Mouse (Mus musculus): ENCODE data around the gene Ptpn23.
"Not testable (repeated sequence)": the region's sequence is repeated elsewhere in the genome, so short reads cannot be mapped to it uniquely, and the experiment has no call there.

The Ptpn23 gene

GRCm38 (mm10) chr9:110408099-110408773, at the start of gene Ptpn23:
Ptpn23 (minus strand) TSS chr9:110408213.
- peak; percentile 96 for DNase-seq (ENCODE audit: extremely low read depth, insufficient read length, low spot score)

GRCm38 (mm10) chr9:110452523-110452922, 44.5 kb upstream of the Ptpn23 start:
- no peak for DNase-seq (ENCODE audit: extremely low read depth, insufficient read length, low spot score)

GRCm38 (mm10) chr9:110448857-110449617, 41.0 kb upstream of the Ptpn23 start:
- peak; percentile 39 for DNase-seq (ENCODE audit: extremely low read depth, insufficient read length, low spot score)

- no peak for DNase-seq (ENCODE audit: extremely low read depth, insufficient read length, low spot score)
Observed at GRCm38 (mm10) chr9:110448356-110448755, 40.3 kb upstream of the Ptpn23 start.

GRCm38 (mm10) chr9:110440559-110440958, 32.5 kb upstream of the Ptpn23 start:
- no peak for DNase-seq (ENCODE audit: extremely low read depth, insufficient read length, low spot score)

GRCm38 (mm10) chr9:110440049-110440448, 32.0 kb upstream of the Ptpn23 start:
- no peak for DNase-seq (ENCODE audit: extremely low read depth, insufficient read length, low spot score)

DNA sequence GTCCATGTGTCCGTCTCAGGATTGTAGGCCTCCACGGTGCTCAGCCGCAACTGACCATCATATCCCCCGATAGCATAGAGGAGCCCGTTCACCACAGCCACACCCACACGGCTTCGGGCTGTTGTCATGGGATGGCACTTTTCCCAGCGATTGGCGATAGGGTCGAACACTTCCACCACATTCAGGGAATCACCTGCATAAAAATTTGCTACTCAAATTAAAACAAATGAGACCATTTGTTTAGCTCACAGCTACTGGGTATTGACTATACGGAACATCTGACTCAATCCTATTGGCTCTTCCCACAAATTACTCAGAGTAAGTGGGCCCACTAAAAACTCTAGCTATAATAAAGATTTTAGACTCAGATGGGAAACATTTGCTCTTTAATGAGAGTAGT, 28.0 kb upstream of the Ptpn23 start:
- no peak for DNase-seq (ENCODE audit: extremely low read depth, insufficient read length, low spot score)

DNA sequence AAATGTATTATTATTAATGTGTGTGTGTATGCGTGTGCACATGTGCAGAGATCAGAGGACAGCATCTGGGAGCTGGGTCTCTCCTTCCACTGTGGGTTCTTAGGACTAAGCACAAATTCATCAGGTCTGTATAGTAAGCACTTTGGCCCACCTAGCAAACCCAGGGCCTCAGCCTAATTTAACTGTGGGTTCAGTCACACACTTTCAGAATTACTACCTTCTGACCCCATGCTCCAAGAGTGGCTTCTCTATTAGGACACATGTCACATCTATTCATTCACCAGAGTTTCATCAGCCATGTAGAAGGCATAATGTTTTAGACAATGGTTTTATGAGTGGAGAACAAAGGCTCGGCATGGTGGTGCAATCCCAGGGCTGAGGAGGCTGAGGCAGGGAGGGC, 25.0 kb upstream of the Ptpn23 start:
- DNase-seq (ENCODE audit: extremely low read depth, insufficient read length, low spot score) = no peak

DNA sequence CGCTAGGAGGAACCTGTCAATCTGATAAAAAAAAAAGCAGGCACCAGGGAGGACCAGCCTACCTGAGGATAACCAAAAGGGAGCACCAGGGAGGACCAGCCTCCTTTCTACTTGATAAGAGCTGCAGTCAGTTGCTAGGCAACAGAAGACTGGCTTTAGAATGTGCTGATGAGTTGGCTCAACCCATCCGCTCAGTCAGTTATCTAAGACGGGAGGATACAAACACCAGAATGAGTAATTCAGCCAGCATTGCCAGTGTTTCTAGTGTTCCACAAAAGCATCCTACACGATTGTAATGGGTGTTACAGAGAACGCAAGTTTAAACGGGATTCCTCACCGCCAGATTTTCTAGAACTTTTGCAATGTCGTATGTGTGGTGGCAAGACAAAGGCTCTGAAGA, 23.2 kb upstream of the Ptpn23 start:
- DNase-seq (ENCODE audit: extremely low read depth, insufficient read length, low spot score) = no peak

DNA sequence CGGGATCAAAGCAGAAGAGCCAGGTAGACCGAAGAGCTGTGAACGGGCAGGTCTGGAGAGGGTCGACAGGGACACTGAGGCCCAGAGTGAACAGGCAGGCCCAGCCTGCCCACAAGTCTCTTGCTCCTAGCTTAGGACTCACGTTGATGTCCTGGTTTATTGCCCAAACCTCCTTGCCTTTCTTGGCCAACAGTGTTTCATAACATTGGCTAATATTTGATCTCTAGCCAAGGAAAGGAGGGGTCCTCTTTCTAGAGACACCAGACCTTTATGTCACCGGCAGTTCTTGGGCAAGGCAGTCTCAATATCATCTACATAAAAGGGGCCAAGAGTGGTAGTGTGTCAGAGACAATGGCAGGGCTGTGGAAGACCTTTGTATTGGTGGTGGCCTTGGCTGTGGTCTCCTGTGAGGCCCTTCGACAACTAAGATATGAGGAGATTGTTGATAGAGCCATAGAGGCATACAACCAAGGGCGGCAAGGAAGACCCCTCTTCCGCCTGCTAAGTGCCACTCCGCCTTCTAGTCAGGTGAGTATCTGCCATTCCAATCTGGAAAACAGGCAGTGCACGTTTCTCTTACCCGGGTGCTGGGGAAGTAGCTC, 11.6 kb upstream of the Ptpn23 start, which contains the start of gene Ngp:
Gene Ngp (plus strand): TSS at position 237 of the 602 bp plus-strand sequence.
- no peak for DNase-seq (ENCODE audit: extremely low read depth, insufficient read length, low spot score)

DNA sequence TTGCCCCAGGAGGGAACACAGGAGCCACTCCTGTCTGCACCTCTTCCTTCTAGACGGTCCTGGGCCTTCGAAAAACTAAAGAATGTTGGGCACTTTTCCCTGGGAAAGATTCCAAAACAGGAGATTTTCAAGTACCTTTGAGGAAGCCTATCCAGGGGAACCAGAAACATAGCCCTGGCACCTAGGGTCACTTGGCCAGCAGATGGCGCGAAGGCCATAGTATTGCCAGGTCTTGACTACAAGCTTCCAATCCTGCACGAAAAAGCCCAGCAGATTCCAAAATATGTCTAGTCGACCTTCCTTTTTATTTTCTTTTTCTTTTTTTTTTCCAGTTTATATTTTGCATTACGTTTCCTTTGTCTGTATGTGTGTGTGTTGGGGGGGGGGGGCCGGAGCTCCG, 5.8 kb upstream of the Ptpn23 start:
- DNase-seq (ENCODE audit: extremely low read depth, insufficient read length, low spot score) = no peak

DNA sequence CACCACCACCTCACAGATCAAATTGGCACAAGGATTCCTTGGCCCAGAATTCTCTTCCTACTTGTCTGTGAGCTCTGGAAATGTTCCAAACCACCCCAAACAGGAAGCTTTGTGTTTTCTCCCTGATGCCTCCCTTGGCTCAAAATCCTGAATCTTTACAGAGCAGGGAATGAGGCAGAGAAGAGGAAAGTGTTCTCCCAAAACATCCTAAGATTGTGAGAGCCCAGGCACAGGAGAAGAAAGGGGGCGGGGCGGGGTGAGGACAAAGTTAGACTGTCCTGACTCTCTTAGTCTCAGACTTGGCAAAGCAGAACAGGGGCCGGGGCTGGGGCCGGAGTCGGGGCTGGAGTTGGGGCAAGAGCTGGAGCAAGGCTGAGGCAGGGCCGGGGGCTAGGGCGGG, 4.9 kb upstream of the Ptpn23 start:
- DNase-seq (ENCODE audit: extremely low read depth, insufficient read length, low spot score) = no peak

DNA sequence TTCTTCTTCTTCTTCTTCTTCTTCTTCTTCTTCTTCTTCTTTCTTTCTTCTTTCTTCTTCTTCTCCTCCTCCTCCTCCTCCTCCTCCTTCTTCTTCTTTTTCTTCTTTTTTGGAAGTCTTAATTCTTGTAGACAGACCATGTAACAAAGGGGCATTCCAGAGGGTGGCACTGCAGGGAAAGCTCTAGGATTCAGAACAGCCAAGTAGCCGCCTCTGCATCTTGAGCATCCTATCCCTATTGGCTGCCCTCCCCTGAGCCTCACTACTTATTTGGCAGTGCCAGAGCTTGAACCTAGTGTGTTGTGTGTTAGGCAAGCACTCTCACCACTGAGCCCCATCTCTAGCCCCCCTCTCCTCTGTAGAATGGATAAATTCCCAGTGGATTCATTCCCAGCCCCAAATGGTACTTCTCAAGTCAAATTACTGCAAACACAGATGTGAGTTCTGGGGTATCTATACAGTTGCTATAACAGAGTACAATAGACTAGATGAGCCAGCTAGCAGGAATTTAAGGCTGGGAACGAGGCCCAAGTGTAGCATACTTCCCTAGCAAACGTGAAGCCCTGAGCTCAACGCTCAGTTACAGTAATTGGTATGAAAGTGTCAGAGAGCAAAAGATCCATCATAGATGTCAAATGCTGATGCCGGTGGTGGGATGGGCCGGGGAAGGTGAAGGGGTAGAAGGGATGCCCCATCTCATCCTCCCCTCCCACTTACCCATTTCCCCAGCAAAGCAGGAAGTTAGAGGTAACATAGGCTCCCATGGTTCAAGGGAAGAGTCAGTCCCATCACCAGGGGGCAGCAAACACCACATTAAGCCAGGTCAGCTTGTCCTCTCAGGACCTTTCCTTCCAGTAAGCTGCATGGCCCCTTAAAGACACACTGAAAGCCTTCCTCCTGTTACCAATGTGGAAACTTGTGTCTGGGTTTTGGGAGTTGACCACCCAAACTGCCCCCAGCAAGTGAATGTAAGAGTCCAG, 3.2 kb upstream of the Ptpn23 start:
- DNase-seq (ENCODE audit: extremely low read depth, insufficient read length, low spot score) = peak; percentile 58

- DNase-seq (ENCODE audit: extremely low read depth, insufficient read length, low spot score) = peak; percentile 53
Observed at GRCm38 (mm10) chr9:110407311-110408098, 508 bp downstream of the Ptpn23 start.

GRCm38 (mm10) chr9:110403240-110403639, 4.8 kb downstream of the Ptpn23 start:
- DNase-seq (ENCODE audit: extremely low read depth, insufficient read length, low spot score) = not testable (repeated sequence)

DNA sequence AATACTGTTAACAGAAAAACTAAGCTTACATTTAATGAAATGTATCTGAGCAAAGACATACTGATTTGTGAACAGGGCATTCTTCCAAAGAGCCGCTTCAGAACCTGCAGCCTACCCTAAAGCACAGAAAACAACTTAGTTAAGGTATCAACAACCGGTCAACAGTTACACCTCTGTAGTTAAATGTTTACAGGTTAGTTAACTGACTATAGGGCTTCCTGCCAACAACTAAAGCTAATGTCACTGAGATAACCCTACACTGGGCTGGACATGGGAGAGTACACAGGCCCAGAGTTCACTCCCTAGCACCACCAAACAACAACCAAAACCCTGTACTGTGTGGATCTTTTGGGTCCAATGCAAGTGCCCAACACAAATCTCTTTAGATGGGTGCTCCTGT, 5.3 kb downstream of the Ptpn23 start:
- DNase-seq (ENCODE audit: extremely low read depth, insufficient read length, low spot score) = no peak

DNA sequence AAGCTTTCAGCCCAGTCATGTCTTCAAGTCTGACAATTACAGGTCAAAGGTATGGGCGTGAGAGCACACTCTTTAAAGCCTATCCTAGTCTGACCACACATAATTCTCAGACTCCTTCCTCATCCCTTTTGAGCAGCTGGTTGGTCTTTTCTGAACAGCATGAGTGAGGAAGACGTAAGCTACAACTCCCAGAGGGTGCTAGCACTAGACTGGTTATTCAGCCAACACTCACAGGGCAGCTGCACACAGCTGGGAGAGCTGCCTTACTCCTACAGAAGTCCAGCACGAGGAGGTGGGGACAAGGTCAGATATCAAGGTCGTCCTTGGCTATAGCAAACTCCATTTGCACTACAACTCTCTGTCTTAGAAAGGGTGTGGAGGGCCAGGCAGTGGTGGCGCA, 7.4 kb downstream of the Ptpn23 start:
- no peak for DNase-seq (ENCODE audit: extremely low read depth, insufficient read length, low spot score)

DNA sequence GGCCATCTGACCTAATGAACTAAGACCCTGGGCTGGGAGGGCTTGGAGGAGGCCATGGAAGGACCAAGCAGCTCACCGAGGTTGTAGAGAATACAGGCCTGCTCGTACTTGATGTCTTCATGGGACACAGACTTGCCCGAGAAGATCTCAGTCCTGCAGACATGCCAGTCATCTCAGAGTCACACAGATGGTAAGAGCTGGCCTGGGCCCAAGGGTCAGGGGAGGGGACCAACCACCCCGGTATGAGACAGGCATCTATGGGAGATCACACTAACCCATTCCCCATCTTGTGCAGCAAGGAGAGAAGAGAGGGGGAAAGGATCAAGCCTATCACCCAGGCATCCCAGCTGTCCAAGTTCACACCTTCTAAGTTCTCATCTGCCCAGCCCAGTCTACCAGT, 14.7 kb downstream of the Ptpn23 start:
- DNase-seq (ENCODE audit: extremely low read depth, insufficient read length, low spot score) = no peak

- no peak for DNase-seq (ENCODE audit: extremely low read depth, insufficient read length, low spot score)
Observed at GRCm38 (mm10) chr9:110390843-110391242, 17.2 kb downstream of the Ptpn23 start.

GRCm38 (mm10) chr9:110388011-110388410, 20.0 kb downstream of the Ptpn23 start:
- no peak for DNase-seq (ENCODE audit: extremely low read depth, insufficient read length, low spot score)

Measured in 3134 (cell line).